Mouse (Mus musculus) kidney, adult 11 months (tissue): ENCODE results near the gene Agtpbp1.

Source experiments
- DNase-seq: peaks from one replicate; pipeline ENCODE4 v3.0.0; 2022

The Agtpbp1 gene

GRCm38 (mm10) chr13:59531203-59531602 is 53.8 kb downstream of the Agtpbp1 start:
- no peak for DNase-seq

GRCm38 (mm10) chr13:59530491-59530890 is 54.5 kb downstream of the Agtpbp1 start:
- DNase-seq, result no peak

- DNase-seq, result no peak
These were observed 63.6 kb downstream of the Agtpbp1 start for GRCm38 (mm10) chr13:59521271-59522064.

GRCm38 (mm10) chr13:59520834-59521233 is 64.2 kb downstream of the Agtpbp1 start:
- no peak for DNase-seq

- no peak for DNase-seq
These were observed 65.5 kb downstream of the Agtpbp1 start for GRCm38 (mm10) chr13:59519479-59519878.

GRCm38 (mm10) chr13:59518016-59518415 is 67.0 kb downstream of the Agtpbp1 start:
- no peak for DNase-seq

GRCm38 (mm10) chr13:59515074-59515473 is 70.0 kb downstream of the Agtpbp1 start:
- DNase-seq, result no peak

GRCm38 (mm10) chr13:59509644-59510366 is 75.2 kb downstream of the Agtpbp1 start:
- peak; percentile 24 for DNase-seq

GRCm38 (mm10) chr13:59508584-59508983 is 76.4 kb downstream of the Agtpbp1 start:
- no peak for DNase-seq

GRCm38 (mm10) chr13:59506450-59506849 is 78.6 kb downstream of the Agtpbp1 start:
- DNase-seq, result no peak

GRCm38 (mm10) chr13:59505867-59506266 is 79.2 kb downstream of the Agtpbp1 start:
- no peak for DNase-seq

- DNase-seq, result no peak
These were observed 81.4 kb downstream of the Agtpbp1 start for GRCm38 (mm10) chr13:59503581-59503980.

- DNase-seq, result no peak
These were observed 85.2 kb downstream of the Agtpbp1 start for GRCm38 (mm10) chr13:59499831-59500230.

GRCm38 (mm10) chr13:59499374-59499773 is 85.7 kb downstream of the Agtpbp1 start:
- DNase-seq, result peak; percentile 8

GRCm38 (mm10) chr13:59498191-59498590 is 86.8 kb downstream of the Agtpbp1 start:
- DNase-seq, result no peak

- DNase-seq, result no peak
These were observed 89.2 kb downstream of the Agtpbp1 start for GRCm38 (mm10) chr13:59495839-59496238.

- DNase-seq, result no peak
These were observed 90.3 kb downstream of the Agtpbp1 start for GRCm38 (mm10) chr13:59494619-59495262.

GRCm38 (mm10) chr13:59490726-59491125 is 94.3 kb downstream of the Agtpbp1 start:
- no peak for DNase-seq

GRCm38 (mm10) chr13:59489143-59489542 is 95.9 kb downstream of the Agtpbp1 start:
- no peak for DNase-seq

GRCm38 (mm10) chr13:59487287-59487686 is 97.7 kb downstream of the Agtpbp1 start:
- DNase-seq, result no peak

GRCm38 (mm10) chr13:59486243-59486642 is 98.8 kb downstream of the Agtpbp1 start:
- no peak for DNase-seq

GRCm38 (mm10) chr13:59485456-59485855 is 99.6 kb downstream of the Agtpbp1 start:
- DNase-seq, result no peak

GRCm38 (mm10) chr13:59481484-59481855 is 103.6 kb downstream of the Agtpbp1 start:
- no peak for DNase-seq
